Mouse (Mus musculus) midbrain, postnatal 0 days (tissue): Measurements from ENCODE around the gene Ly9. TPM values are rescaled to one million over a fixed set of nuclear protein-coding genes. Genes with fewer than 3 reads are reported as not detected.

Source experiments
- ATAC-seq: fragments of 200-750 bp; cut with Nextera tagmentation; 2 replicates; pipeline ENCODE4 v1.8.0; 2017; ENCODE audit warnings: moderate number of reproducible peaks, mild to moderate bottlenecking, moderate TSS enrichment, moderate library complexity; ENCODE audit not compliant: low FRiP score
- DNase-seq: peaks from one replicate; pipeline ENCODE4 v3.0.0-alpha.2; 2015; ENCODE audit warnings: low spot score
- H3K27ac ChIP-seq: fragments of 300-500 bp; sonication (generic); 2 replicates; pipeline ENCODE4 v1.5.1; 2014; ENCODE audit warnings: low read depth, mild to moderate bottlenecking, low read length, mixed read lengths
- H3K27me3 ChIP-seq: fragments of 300-500 bp; sonication (generic); 2 replicates; pipeline ENCODE4 v1.6.1; 2014; ENCODE audit warnings: low read length, control low read depth, mixed read lengths; ENCODE audit not compliant: insufficient read depth
- H3K36me3 ChIP-seq: fragments of 300-500 bp; sonication (generic); 2 replicates; pipeline ENCODE4 v1.6.1; 2014; ENCODE audit warnings: low read length, control low read depth, mixed read lengths; ENCODE audit not compliant: insufficient read depth
- H3K4me1 ChIP-seq: fragments of 300-500 bp; sonication (generic); 2 replicates; pipeline ENCODE4 v1.6.1; 2014; ENCODE audit warnings: mild to moderate bottlenecking, control low read depth, antibody characterized with exemption, low read length, mixed read lengths; ENCODE audit not compliant: insufficient read depth
- H3K4me2 ChIP-seq: fragments of 300-500 bp; sonication (generic); 2 replicates; pipeline ENCODE4 v1.6.1; 2014; ENCODE audit warnings: low read depth, mild to moderate bottlenecking, low read length, mixed read lengths; ENCODE audit not compliant: poor library complexity, severe bottlenecking
- H3K4me3 ChIP-seq: fragments of 300-500 bp; sonication (generic); 2 replicates; pipeline ENCODE4 v1.5.1; 2014; ENCODE audit warnings: low read depth, mild to moderate bottlenecking, low read length, moderate library complexity
- H3K9ac ChIP-seq: fragments of 300-500 bp; sonication (generic); replicated peaks from 2 replicates; pipeline ENCODE4 v1.6.1; 2014; ENCODE audit warnings: mild to moderate bottlenecking, low read length, moderate library complexity, mixed read lengths; ENCODE audit not compliant: poor library complexity, severe bottlenecking
- H3K9me3 ChIP-seq: fragments of 300-500 bp; sonication (generic); 2 replicates; pipeline ENCODE4 v1.6.1; 2016; ENCODE audit warnings: low read length, control low read depth
- CTCF ChIP-seq: IDR thresholded peaks from 2 replicates; pipeline ENCODE4 v1.5.1; 2016; ENCODE audit warnings: antibody characterized with exemption, mild to moderate bottlenecking
- WGBS: fragments of 180-500 bp; shearing (Covaris S2); extraction: QIAGEN DNeasy Blood & Tissue Kit; methylation state at CpG from one replicate; pipeline ENCODE4 v1.1.7; 2014; 5-methylcytosine and 5-hydroxymethylcytosine counted together
- polyA plus RNA-seq: library from polyadenylated mRNA; unstranded; fragments of >200 nt; fragmentation: Nextera tagmentation; extraction: Ambion mirVana; gene quantifications from 2 replicates; pipeline ENCODE4 v1.2.1, GENCODE M21; 2015
- total RNA-seq: library from RNA; depleted of rRNA; stranded (reverse); fragments of >200 nt; gene quantifications from 2 replicates; pipeline ENCODE4 v1.2.3, GENCODE M21; 2014

Gene Ly9
- total and polyA plus RNA-seq, 2 experiments from 2014 or later = 0.66 TPM; not detected in 1

- Histone ChIP-seq H3K4me2 (no peak overlapping the region), H3K4me3 (no peak overlapping the region), H3K27me3 (no peaks in the 10 kb centered on the region), H3K9ac (no peak overlapping the region), H3K36me3 (no peaks in the 10 kb centered on the region), H3K27ac (no peak overlapping the region), H3K9me3 (no peaks in the 10 kb centered on the region), H3K4me1 (no peaks in the 10 kb centered on the region)
- no peak for TF ChIP-seq CTCF
- DNase-seq (no peak), ATAC-seq (no peak)
- 73% methylated on average over 2 of the region's 2 CpGs for WGBS
Measured at GRCm38 (mm10) chr1:171584584-171584983, 22.6 kb downstream of the Ly9 start.

GRCm38 (mm10) chr1:171577168-171577567 lies 30.0 kb downstream of the Ly9 start:
- Histone ChIP-seq H3K27me3 (no peaks in the 10 kb centered on the region), H3K4me2 (no peak overlapping the region), H3K9ac (no peak overlapping the region), H3K9me3 (no peaks in the 10 kb centered on the region), H3K4me1 (no peaks in the 10 kb centered on the region), H3K27ac (no peak overlapping the region), H3K4me3 (no peak overlapping the region), H3K36me3 (no peaks in the 10 kb centered on the region)
- DNase-seq (no peak), ATAC-seq (no peak)
- WGBS = 84% methylated on average over 7 of the region's 7 CpGs
- TF ChIP-seq CTCF = no peak

GRCm38 (mm10) chr1:171568436-171568835 lies 38.8 kb downstream of the Ly9 start:
- ATAC-seq (no peak), DNase-seq (peak; percentile 1)
- no peak overlapping the region for H3K4me3 ChIP-seq
- H3K36me3 ChIP-seq = no peaks in the 10 kb centered on the region
- no peaks in the 10 kb centered on the region for H3K4me1 ChIP-seq
- no peak overlapping the region for H3K4me2 ChIP-seq
- H3K27me3 ChIP-seq = no peaks in the 10 kb centered on the region
- H3K9me3 ChIP-seq = no peaks in the 10 kb centered on the region
- no peak for TF ChIP-seq CTCF
- H3K9ac ChIP-seq = no peak overlapping the region
- H3K27ac ChIP-seq = no peak overlapping the region
- 57% methylated on average over 2 of the region's 2 CpGs for WGBS

- TF ChIP-seq CTCF = peak; percentile 79
- no peaks in the 10 kb centered on the region for H3K4me1 ChIP-seq
- WGBS = 24% methylated on average over 8 of the region's 8 CpGs
- peak; percentile 68 for DNase-seq
- no peak for ATAC-seq
- no peak overlapping the region for H3K4me3 ChIP-seq
- H3K9ac ChIP-seq = no peak overlapping the region
- no peaks in the 10 kb centered on the region for H3K27me3 ChIP-seq
- H3K4me2 ChIP-seq = no peak overlapping the region
- H3K36me3 ChIP-seq = no peaks in the 10 kb centered on the region
- H3K9me3 ChIP-seq = no peaks in the 10 kb centered on the region
- H3K27ac ChIP-seq = no peak overlapping the region
Measured at GRCm38 (mm10) chr1:171566777-171567176, 40.4 kb downstream of the Ly9 start.

GRCm38 (mm10) chr1:171565888-171566287 lies 41.3 kb downstream of the Ly9 start:
- Histone ChIP-seq H3K9ac (no peak overlapping the region), H3K27me3 (no peaks in the 10 kb centered on the region), H3K4me3 (no peak overlapping the region), H3K4me2 (no peak overlapping the region), H3K4me1 (no peaks in the 10 kb centered on the region), H3K9me3 (no peaks in the 10 kb centered on the region), H3K36me3 (no peaks in the 10 kb centered on the region), H3K27ac (no peak overlapping the region)
- no peak for DNase-seq
- ATAC-seq = no peak
- no peak for TF ChIP-seq CTCF
- WGBS = 78% methylated on average over 4 of the region's 4 CpGs

GRCm38 (mm10) chr1:171564247-171564646 lies 43.0 kb downstream of the Ly9 start:
- WGBS = 54% methylated on average over 3 of the region's 3 CpGs

More at GRCm38 (mm10) chr1:171564247-171564646, 43.0 kb downstream of the Ly9 start:
- DNase-seq (peak; percentile 1), ATAC-seq (no peak)
- no peaks in the 10 kb centered on the region for H3K9me3 ChIP-seq
- H3K27ac ChIP-seq = no peak overlapping the region
- peak; percentile 52 for TF ChIP-seq CTCF
- H3K4me3 ChIP-seq = no peak overlapping the region
- H3K4me2 ChIP-seq = no peak overlapping the region
- H3K4me1 ChIP-seq = no peaks in the 10 kb centered on the region
- H3K27me3 ChIP-seq = no peaks in the 10 kb centered on the region
- H3K9ac ChIP-seq = no peak overlapping the region
- H3K36me3 ChIP-seq = no peaks in the 10 kb centered on the region
